Mouse (Mus musculus) gastrocnemius, postnatal 36 days (tissue): ENCODE measurements around the gene Med12l. TPM values are rescaled to one million over a fixed set of nuclear protein-coding genes. Genes with fewer than 3 reads are reported as not detected.

ENCODE experiments used
- DNase-seq, 2 experiments: peaks; one replicate each; pipeline ENCODE4 v3.0.0; 2022
- intact Hi-C: fragments of 180-260 bp; cut with DNase I; formaldehyde crosslinking; loops from one replicate; pipeline ENCODE4 v1.15.1; 2025
- total RNA-seq, 2 experiments: library from RNA; stranded (reverse); gene quantifications; 2 replicates each; pipeline ENCODE4 v1.2.3; 2021

Gene Med12l
- total RNA-seq, 2 experiments from 2014 or later = 0.35 to 0.46 TPM

GRCm38 (mm10) chr3:59175234-59175633, 169.6 kb downstream of the Med12l start:
- DNase-seq = no peak
- intact Hi-C loops = no loop called here

DNA sequence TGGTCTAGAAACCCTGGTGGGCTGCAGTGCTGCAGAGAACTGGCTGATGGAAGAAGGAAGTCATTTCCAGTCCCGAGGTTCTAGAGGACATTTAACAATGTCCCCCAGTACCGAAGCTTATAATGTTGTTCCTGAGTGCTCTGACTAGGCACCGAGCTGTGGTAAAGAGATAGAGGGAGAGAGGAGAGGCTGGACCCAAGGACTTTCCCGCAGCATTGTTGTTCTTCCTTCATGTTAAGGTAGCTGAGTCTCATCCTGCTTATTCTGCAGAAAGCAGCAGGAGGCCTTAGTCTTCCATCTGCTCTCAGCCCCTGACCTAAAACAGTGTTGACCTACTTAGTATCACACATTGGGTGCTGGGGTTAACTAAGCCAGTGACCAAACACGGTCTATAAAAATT, 171.2 kb downstream of the Med12l start:
- DNase-seq = no peak
- intact Hi-C loops = no loop called here

GRCm38 (mm10) chr3:59181134-59181533, 175.5 kb downstream of the Med12l start:
- intact Hi-C loops = no loop called here
- DNase-seq = no peak

DNA sequence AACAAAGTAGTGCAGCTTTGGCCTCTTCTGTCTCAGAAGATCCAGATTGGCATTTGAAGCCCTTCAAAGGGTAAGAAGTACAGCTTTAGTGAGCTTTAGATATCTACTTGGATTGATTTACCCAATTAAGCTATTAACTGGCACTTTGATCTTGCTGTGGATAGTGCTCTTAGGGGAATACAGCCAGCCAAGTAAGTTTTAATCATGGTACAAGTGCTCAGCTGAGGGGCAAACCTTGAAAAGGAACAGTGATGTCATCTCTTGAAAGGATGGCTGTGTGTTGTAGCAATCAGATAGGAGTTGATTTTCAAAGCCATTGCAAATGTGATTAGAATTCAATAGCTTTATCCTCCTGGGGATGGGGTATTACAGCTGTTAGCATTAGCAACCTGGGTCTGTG, 176.5 kb downstream of the Med12l start:
- no peak for DNase-seq
- intact Hi-C loops = no loop called here

- no peak for DNase-seq
- intact Hi-C loops = no loop called here
Measured at GRCm38 (mm10) chr3:59185662-59186061, 180.0 kb downstream of the Med12l start.

- intact Hi-C loops = no loop called here
- no peak for DNase-seq
Measured at GRCm38 (mm10) chr3:59187336-59187735, 181.7 kb downstream of the Med12l start.

DNA sequence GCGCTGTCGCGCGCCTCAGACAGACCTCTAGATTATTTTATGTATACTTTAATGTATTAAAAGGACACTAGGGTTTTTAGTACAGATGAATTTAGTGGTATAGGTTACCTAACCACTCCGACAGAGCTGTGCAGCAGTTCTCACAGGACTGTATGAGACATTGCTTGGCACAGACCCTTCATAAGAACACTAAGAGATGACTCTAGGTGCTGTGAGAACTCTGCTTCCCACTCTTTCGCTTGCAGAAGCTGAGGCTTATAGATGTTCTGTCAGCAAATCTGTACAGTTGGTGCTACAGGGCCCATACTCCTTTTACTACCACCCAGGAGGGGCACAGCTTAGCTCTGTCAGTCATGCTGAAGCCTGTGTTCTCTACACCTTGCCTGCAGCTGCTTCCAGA, 186.0 kb downstream of the Med12l start:
- intact Hi-C loops = no loop called here
- DNase-seq = no peak

GRCm38 (mm10) chr3:59194099-59194498, 188.5 kb downstream of the Med12l start:
- intact Hi-C loops = no loop called here
- no peak for DNase-seq

DNA sequence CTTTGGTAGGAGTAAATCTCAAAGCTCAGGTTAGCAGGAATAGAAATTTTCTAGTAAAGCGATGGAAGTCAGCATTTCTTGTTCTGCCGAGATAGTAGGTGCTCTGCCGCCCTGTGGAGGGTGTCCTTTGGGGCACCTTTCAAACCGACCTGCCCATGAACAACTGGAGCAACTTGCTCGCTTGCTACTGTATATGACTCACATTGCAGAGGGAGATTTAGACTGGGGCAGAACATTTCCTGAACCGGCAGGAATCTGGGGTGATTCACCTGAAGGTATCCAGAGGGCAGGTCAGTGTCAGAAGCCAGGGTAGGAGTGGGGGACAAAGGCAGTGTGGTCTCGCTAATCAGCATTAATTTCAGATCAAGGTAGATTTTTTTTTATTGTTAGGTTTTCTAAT, 189.3 kb downstream of the Med12l start, which contains the start of gene Gpr87:
Gene Gpr87 (minus strand): TSS at position 167 of the 400 bp plus-strand sequence.
- intact Hi-C loops = no loop called here
- no peak for DNase-seq

GRCm38 (mm10) chr3:59197329-59197948, 191.8 kb downstream of the Med12l start:
- intact Hi-C loops = no loop called here
- DNase-seq = no peak

GRCm38 (mm10) chr3:59203802-59204520, 198.3 kb downstream of the Med12l start:
- no peak for DNase-seq
- intact Hi-C loops = no loop called here

DNA sequence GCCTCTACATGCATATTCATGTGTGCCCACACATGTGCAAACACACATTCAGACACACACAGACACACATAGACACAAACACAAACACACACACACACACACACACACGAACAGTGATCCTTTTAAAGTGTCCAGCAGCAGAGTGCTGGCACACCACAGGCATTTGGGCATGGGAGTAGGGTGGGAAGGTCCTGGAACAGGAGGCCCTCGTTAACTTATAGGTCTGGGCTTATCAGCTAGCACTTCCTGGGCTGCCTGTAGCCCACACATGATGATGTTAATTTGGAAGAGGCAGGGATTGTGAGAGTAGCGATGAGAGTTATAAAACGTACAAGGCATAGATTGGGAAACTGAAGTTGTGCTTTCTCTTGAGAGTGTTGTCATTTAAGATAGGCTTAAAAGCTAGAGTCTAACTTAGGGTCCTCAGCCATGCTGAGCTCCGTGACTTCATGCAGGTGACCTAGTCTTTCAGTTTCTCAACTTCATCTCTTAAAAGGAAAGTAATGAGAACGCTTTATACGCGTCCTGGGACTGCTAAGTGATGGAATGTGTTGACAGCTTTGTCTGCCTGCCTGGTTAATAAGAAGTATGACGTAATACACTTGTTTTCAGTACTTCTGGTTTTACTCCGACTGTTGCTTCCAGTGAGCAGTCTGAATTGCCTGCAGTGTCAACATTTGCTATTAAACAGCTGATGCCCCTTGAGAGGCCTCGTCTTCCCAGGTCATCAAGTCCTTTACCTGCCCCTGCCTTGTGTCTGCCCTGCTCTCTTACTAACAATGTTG, 199.3 kb downstream of the Med12l start:
- intact Hi-C loops = no loop called here
- DNase-seq = no peak

- intact Hi-C loops = no loop called here
- no peak for DNase-seq
Measured at GRCm38 (mm10) chr3:59205941-59206340, 200.3 kb downstream of the Med12l start.

DNA sequence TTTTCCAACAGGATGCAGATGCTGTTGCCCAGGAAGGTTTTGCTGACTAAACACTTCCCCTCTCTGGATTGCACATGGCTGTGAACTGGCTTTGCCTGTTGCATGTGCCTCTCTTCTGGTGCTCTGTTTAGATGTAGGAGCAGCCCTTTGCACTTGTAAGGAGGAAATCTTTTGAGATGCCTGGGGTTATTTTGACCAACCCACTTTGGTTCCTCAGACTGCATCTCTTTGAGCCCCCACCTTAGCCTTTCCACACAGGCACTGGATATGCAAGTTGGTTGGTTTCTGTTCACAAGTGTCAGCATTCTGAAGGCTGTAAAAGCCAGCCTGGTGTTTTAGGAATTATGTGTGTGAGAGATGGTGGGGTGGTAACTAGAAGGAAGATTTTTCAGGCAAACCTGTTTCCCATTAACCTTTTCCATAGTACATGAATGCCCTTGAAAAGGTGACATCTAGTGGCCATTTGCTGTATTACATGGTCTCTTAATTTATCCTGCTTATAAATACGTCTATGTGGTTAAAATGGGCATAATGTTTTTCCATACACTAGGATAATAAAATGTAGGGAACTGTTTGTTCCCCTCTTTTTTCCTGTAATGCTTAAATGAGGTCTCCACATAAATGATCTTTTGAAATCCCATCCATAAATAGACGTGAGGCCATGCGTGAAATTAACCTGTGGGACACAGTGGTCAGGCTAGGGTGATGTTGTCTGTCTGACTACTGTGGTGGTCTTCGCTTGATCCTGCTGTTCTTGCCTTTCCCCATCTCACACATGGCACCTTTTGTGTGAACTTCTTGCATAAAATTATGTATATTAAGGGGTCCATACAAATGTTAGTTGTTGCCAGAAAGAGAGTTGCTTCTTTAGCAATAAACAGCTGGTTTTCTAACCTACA, 203.3 kb downstream of the Med12l start:
- no peak for DNase-seq
- intact Hi-C loops = loop anchor here (1.0 kb wide), 1 partner anchor 89 kb away; no protein-coding TSS in a partner anchor

DNA sequence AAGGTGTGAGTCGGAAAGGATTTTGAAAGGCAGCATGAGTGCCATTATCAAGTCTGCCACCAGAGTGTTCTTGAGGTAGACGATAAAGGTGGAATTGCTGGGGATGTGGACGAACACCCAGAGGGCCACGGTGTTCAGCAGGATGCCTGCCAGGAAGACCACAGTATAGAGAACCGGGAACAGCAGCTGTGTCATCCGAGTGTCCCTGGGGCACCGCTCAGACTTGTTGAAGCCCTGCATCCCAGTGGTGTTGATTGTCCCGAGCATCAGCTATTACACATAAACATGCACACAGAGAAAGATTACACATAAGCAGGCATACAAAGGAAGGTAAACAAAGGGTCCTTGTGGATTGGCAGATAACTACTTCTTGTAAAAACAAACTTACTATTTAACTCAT, 204.5 kb downstream of the Med12l start:
- DNase-seq = no peak
- intact Hi-C loops = no loop called here

- intact Hi-C loops = no loop called here
- DNase-seq = no peak
Measured at GRCm38 (mm10) chr3:59210727-59211126, 205.1 kb downstream of the Med12l start, which contains the start of gene P2ry13. TSS of gene P2ry13 (minus strand) at chr3:59210882.

- intact Hi-C loops = no loop called here
- no peak for DNase-seq
Measured at GRCm38 (mm10) chr3:59211784-59212183, 206.2 kb downstream of the Med12l start.

DNA sequence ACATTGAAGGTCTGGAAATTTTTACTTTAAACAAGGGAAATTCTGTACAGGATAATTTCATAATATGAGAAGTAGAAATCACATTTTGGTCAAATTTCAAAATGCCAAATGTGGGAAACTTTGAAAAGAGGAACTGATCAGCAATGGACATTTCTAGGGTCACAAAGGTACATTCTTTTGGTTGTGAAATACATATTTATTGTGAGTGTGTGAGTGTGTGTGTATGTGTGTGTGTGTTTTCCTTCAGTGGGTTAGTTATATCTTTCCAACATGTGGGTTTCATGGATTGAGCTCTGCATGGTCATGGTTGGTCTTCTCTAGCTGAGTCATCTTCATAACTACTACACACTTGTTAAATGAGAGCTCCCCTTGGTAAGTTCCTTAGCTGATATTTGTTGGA, 206.8 kb downstream of the Med12l start:
- intact Hi-C loops = no loop called here

GRCm38 (mm10) chr3:59217211-59217610, 211.6 kb downstream of the Med12l start:
- DNase-seq = no peak
- intact Hi-C loops = no loop called here

More for the DNA sequence above, 206.8 kb downstream of the Med12l start:
- DNase-seq = no peak

DNA sequence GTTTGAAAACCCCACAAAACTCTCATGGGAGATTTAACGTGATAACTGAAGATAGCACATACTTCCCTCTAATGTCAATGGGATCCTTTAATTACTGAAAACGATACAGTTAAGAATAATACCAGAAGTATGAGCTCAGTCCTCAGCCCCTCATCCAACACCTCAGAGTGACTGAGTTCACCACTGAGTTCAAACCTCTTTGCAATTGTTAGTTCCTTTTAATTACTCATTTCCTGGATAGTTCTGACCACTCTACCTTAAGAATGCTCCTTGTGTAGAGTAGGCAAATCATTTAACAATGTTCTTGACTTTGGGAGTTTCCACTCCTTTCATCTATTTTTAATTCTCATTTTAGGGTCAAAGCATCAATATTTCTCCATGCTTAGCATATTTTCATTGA, 213.7 kb downstream of the Med12l start:
- DNase-seq = no peak
- intact Hi-C loops = no loop called here
